Mouse (Mus musculus) CH12.LX (cell line): ENCODE measurements around the gene Rangrf. TPM values are rescaled to one million over a fixed set of nuclear protein-coding genes. Genes with fewer than 3 reads are reported as not detected.
A peak's percentile ranks its signal among the peaks of the same experiment; 100 is the strongest.

Experiments used
- DNase-seq: peaks from one replicate; pipeline ENCODE4 v3.0.0-alpha.2; 2013; ENCODE audit errors: extremely low read depth
- H3K27ac ChIP-seq: 2 replicates; pipeline ENCODE4 v1.5.1; 2012; ENCODE audit warnings: low read depth, mild to moderate bottlenecking, control low read depth, moderate library complexity; ENCODE audit not compliant: insufficient read depth
- H3K27me3 ChIP-seq: replicated peaks from 2 replicates; pipeline ENCODE3; 2012; ENCODE audit warnings: inconsistent platforms
- H3K36me3 ChIP-seq, 2 experiments: replicated peaks in 1 of 2; 2 replicates each; pipeline versions ENCODE3 to v1.6.1; 2012; ENCODE audit warnings: inconsistent platforms in 1 of 2, low read length in 1 of 2, mild to moderate bottlenecking in 1 of 2, mixed read lengths in 1 of 2, moderate library complexity in 1 of 2; ENCODE audit not compliant: control insufficient read depth in 1 of 2, insufficient read depth in 1 of 2
- H3K4me1 ChIP-seq, 2 experiments: 2 replicates each; pipeline ENCODE4 v1.6.1; 2012; ENCODE audit warnings: inconsistent platforms in 1 of 2, moderate library complexity in 1 of 2; ENCODE audit not compliant: insufficient read depth in 2 of 2, control insufficient read depth in 1 of 2
- H3K4me2 ChIP-seq: 2 replicates; pipeline ENCODE4 v1.6.1; 2012; ENCODE audit warnings: low read depth, mild to moderate bottlenecking, control low read depth; ENCODE audit not compliant: poor library complexity, insufficient read depth, severe bottlenecking
- H3K4me3 ChIP-seq, 3 experiments: fragments of 150-350 bp in 1 of 3; sonication (generic) in 1 of 3; replicated peaks in 1 of 3; 2 replicates each; pipeline versions ENCODE3 to v1.5.1; 2011 to 2012; ENCODE audit warnings: low read depth in 2 of 3, low read length in 2 of 3, mild to moderate bottlenecking in 2 of 3, moderate library complexity in 2 of 3, control low read depth in 1 of 3, improper control_type of control experiment in 1 of 3, inconsistent platforms in 1 of 3, mixed read lengths in 1 of 3; ENCODE audit not compliant: poor library complexity in 1 of 3
- H3K79me2 ChIP-seq: replicated peaks from 2 replicates; pipeline ENCODE4 v1.6.1; 2012; ENCODE audit warnings: mild to moderate bottlenecking, moderate library complexity; ENCODE audit not compliant: control insufficient read depth, poor library complexity, insufficient read depth, severe bottlenecking; ENCODE audit errors: extremely low read depth
- H3K9ac ChIP-seq: 2 replicates; pipeline ENCODE4 v1.6.1; 2012; ENCODE audit warnings: low read depth, mild to moderate bottlenecking, control low read depth, moderate library complexity; ENCODE audit not compliant: insufficient read depth
- H3K9me3 ChIP-seq: replicated peaks from 2 replicates; pipeline ENCODE3; 2012; ENCODE audit warnings: low read length, inconsistent platforms, mixed read lengths
- CHD2 ChIP-seq: IDR thresholded peaks from 2 replicates; pipeline ENCODE4 v1.6.1; 2011; ENCODE audit warnings: low read length, improper control_type of control experiment
- CTCF ChIP-seq, 2 experiments: IDR thresholded peaks in 1 of 2; conservative IDR thresholded peaks in 1 of 2; 2 replicates each; pipeline ENCODE4 v1.5.1; 2011 to 2012; ENCODE audit warnings: low read depth in 2 of 2, low read length in 2 of 2, improper control_type of control experiment in 1 of 2, inconsistent platforms in 1 of 2, mild to moderate bottlenecking in 1 of 2, moderate library complexity in 1 of 2
- ETS1 ChIP-seq: conservative IDR thresholded peaks from 2 replicates; pipeline ENCODE4 v1.6.1; 2012; ENCODE audit warnings: low read depth, mild to moderate bottlenecking, inconsistent platforms, low read length, improper control_type of control experiment, moderate library complexity
- HCFC1 ChIP-seq: IDR thresholded peaks from 2 replicates; pipeline ENCODE4 v1.6.1; 2012; ENCODE audit warnings: low read depth, mild to moderate bottlenecking, inconsistent platforms, low read length, improper control_type of control experiment
- JUND ChIP-seq: conservative IDR thresholded peaks from 2 replicates; pipeline ENCODE4 v1.6.1; 2011; ENCODE audit warnings: low read depth, low read length, improper control_type of control experiment
- KAT2A ChIP-seq: IDR thresholded peaks from 2 replicates; pipeline ENCODE4 v1.6.1; 2012; ENCODE audit warnings: low read length, improper control_type of control experiment, inconsistent platforms; ENCODE audit not compliant: insufficient replicate concordance
- MAZ ChIP-seq: IDR thresholded peaks from 2 replicates; pipeline ENCODE4 v1.6.1; 2012; ENCODE audit warnings: low read depth, mild to moderate bottlenecking, inconsistent platforms, low read length, improper control_type of control experiment, moderate library complexity
- NRF1 ChIP-seq: IDR thresholded peaks from 2 replicates; pipeline ENCODE4 v1.6.1; 2014; ENCODE audit warnings: low read depth, mild to moderate bottlenecking, inconsistent platforms, low read length, improper control_type of control experiment, moderate library complexity
- POLR2A ChIP-seq: IDR thresholded peaks from 2 replicates; pipeline ENCODE4 v1.6.1; 2011; ENCODE audit warnings: low read depth, mild to moderate bottlenecking, improper control_type of control experiment, low read length
- POLR2AphosphoS2 ChIP-seq: IDR thresholded peaks from 2 replicates; pipeline ENCODE4 v1.6.1; 2011; ENCODE audit warnings: low read depth, low read length, improper control_type of control experiment
- RAD21 ChIP-seq: IDR thresholded peaks from 2 replicates; pipeline ENCODE4 v1.6.1; 2011; ENCODE audit warnings: low read depth, mild to moderate bottlenecking, low read length, improper control_type of control experiment, moderate library complexity
- SMC3 ChIP-seq: IDR thresholded peaks from 2 replicates; pipeline ENCODE4 v1.6.1; 2011; ENCODE audit warnings: low read depth, low read length, improper control_type of control experiment
- TCF12 ChIP-seq: IDR thresholded peaks from 2 replicates; pipeline ENCODE4 v1.6.1; 2014; ENCODE audit warnings: low read depth, mild to moderate bottlenecking, inconsistent platforms, low read length, improper control_type of control experiment
- USF1 ChIP-seq: IDR thresholded peaks from 2 replicates; pipeline ENCODE4 v1.6.1; 2014; ENCODE audit warnings: low read depth, mild to moderate bottlenecking, inconsistent platforms, low read length, improper control_type of control experiment
- USF2 ChIP-seq: conservative IDR thresholded peaks from 2 replicates; pipeline ENCODE4 v1.6.1; 2011; ENCODE audit warnings: low read depth, low read length, improper control_type of control experiment
- ZKSCAN1 ChIP-seq: IDR thresholded peaks from 2 replicates; pipeline ENCODE4 v1.6.1; 2012; ENCODE audit warnings: low read depth, inconsistent platforms, low read length, improper control_type of control experiment, borderline replicate concordance
- dilution Hi-C: fragments of 300-500 bp; cut with MboI; formaldehyde crosslinking; loops from 2 replicates; pipeline ENCODE4 v1.14.3; 2020; ENCODE audit warnings: low sequenced_read_pairs; ENCODE audit not compliant: extremely low pct_unique_long_range_greater_than_20kb, extremely low pct_ligation_motif_present
- in situ Hi-C: fragments of 300-500 bp; cut with MboI; formaldehyde crosslinking; loops from 3 replicates; pipeline ENCODE4 v1.14.3; 2019; ENCODE audit warnings: low sequenced_read_pairs, low pct_ligation_motif_present, low pct_unique_long_range_greater_than_20kb, mixed read lengths
- polyA plus RNA-seq: library from polyadenylated mRNA; unstranded; fragments of >175 nt; gene quantifications from 2 replicates; pipeline ENCODE4 v1.2.1, GENCODE M21; 2012; ENCODE audit warnings: low read depth; ENCODE audit not compliant: insufficient read length
- total RNA-seq, 2 experiments: library from RNA; depleted of rRNA; stranded (reverse); fragments of 300-350 nt in 1 of 2; fragments of >200 nt in 1 of 2; gene quantifications; 2 replicates each; pipeline ENCODE4 v1.2.3; 2012 to 2014

Gene Rangrf
- total and polyA plus RNA-seq, 3 experiments: 106 to 158 (median 111) TPM

DNA sequence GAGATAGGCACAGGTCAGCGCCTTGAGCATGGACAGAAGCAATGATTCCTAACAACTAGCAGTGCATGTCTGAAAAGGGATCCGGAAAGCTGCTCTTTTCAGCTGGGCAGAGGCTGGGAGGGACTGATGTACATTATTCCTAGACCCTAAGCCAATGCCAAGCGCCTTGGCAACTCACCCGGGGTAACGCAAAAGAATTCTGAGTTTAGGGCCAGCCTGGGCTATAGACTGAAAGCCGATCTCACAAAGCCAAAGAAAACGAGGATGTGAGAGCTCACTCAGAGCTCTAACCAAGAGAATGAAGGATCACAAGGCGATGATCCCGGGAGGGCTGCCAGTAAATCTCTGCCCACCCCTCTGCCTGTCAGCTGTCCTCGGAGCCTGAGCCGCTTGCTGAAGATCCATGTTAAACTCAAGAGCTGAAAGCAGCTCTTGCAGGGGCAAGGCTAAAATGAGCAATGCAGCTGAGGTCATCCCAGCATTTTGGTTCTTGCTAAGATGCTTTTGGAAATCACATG, 12.4 kb upstream of the Rangrf start:
- Histone ChIP-seq H3K36me3 (peaks cover 57 to 73% of the 10 kb centered on the region in 2 experiments), H3K4me2 (no peak overlapping the region), H3K79me2 (no peaks in the 10 kb centered on the region), H3K9ac (no peak overlapping the region), H3K27ac (no peak overlapping the region), H3K9me3 (no peaks in the 10 kb centered on the region), H3K4me1 (no peaks in the 10 kb centered on the region), H3K27me3 (no peaks in the 10 kb centered on the region), H3K4me3 (no peak overlapping the region)
- TF ChIP-seq CHD2: no peak
- TF ChIP-seq NRF1: no peak
- TF ChIP-seq MAZ: no peak
- TF ChIP-seq KAT2A: no peak
- TF ChIP-seq RAD21: no peak
- TF ChIP-seq HCFC1: no peak
- no peak for TF ChIP-seq POLR2AphosphoS2
- no peak for TF ChIP-seq JUND
- in situ Hi-C loops (no loop called here), dilution Hi-C loops (no loop called here)
- no peak for DNase-seq

DNA sequence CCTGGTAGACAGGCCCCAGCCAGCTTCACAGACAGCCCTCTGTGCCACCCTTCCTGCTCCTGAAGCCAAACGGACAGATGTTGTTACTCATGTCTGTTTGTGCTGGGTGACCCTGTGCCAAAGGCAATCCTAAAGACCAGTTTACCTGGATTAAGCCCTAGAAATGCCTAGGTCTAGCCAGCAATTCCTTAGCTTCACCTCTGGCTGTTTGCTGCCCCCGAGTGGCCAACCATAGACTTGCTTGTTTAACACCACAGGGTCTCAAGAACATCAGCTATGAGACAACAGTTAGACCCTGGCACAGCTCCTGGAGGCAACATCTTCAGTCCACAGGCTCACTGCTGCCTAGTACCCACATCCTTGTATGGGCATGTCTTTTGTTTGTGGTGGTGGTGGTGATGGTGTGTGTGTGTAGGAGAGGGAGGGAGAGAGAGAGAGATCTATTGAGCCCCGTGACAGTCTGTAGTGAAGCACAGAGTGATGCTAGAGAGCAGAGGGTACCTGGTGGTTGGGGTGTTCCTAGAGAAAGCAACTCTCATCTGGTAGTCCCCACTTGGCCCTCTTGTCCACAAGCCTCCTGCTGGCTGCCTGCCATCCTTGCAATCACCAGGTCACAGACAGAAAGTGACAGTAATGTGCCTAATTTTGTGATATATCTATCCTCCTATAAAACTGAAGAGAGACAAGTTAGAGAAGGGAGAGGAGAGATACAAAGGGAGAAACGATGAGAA, 7.8 kb upstream of the Rangrf start:
- Histone ChIP-seq H3K9me3 (no peaks in the 10 kb centered on the region), H3K4me2 (no peak overlapping the region), H3K9ac (no peak overlapping the region), H3K36me3 (peaks cover 19 to 30% of the 10 kb centered on the region in 2 experiments), H3K79me2 (no peaks in the 10 kb centered on the region), H3K27ac (no peak overlapping the region), H3K4me3 (no peak overlapping the region), H3K4me1 (peaks cover 0 to 7% of the 10 kb centered on the region in 2 experiments; a peak in 2 of 4 replicates), H3K27me3 (no peaks in the 10 kb centered on the region)
- DNase-seq: peak; percentile 76
- in situ Hi-C loops (no loop called here), dilution Hi-C loops (no loop called here)
- no peak for TF ChIP-seq CHD2
- no peak for TF ChIP-seq ETS1
- TF ChIP-seq USF2: no peak
- no peak for TF ChIP-seq USF1
- TF ChIP-seq ZKSCAN1: no peak
- TF ChIP-seq POLR2AphosphoS2: no peak
- TF ChIP-seq RAD21: peak; percentile 96
- TF ChIP-seq TCF12: 0 out of 2 replicates have a peak, but pooled peaks have one; percentile 15
- peak; percentile 54 to 97; a peak in 3 of 4 replicates for TF ChIP-seq CTCF (conservative IDR thresholded peaks at IDR 0.05 in 1 of 2, IDR thresholded peaks at IDR 0.05 in 1 of 2; ENCODE audit: low read depth in 2 of 2, low read length in 2 of 2)
- 0 out of 2 replicates have a peak, but pooled peaks have one; percentile 11 for TF ChIP-seq POLR2A
- peak; percentile 89 for TF ChIP-seq SMC3
